ENCODE assay signal across 7 mouse cellular contexts in the genomic region with DNA sequence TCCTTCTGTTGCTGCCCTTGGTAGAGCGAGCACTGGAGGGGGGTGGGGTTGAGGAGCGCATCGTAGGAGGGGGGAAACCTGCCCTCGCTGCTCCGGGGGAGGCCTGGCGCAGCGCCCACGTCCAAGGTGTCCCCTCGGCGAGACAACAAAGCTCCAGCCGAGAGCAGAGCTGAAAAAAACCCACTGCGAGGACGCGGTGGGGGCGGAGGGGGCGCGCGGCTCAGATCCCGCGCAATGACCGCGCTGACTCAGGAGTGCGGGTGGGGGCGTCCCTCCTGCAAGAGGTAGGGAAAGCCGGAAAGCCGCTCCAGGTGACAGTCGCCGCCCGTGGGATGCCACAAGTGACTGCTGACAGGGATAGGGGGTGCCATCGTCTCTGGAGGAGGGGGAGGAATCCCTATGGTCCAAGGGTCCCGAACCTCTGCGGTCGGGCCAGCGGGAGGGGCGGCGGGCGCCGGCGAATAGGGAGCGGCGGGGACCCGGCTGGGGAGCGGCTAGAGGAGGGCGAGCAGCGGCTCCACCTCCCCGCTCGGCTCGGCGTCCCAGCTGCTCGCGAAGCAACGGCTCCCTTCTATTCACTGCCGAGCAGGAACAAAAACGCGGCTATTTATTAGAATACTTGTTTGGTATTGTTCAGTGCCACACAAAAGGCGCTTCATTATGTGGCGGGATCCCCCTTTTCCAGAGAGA. TPM values are rescaled to one million over a fixed set of nuclear protein-coding genes. Genes with fewer than 3 reads are reported as not detected.
DNase-seq lines count a peak whose midpoint lies in the region; ATAC-seq lines count a peak whose summit lies in the region.

No protein-coding gene starts in this region.

- H3K4me1 ChIP-seq in lung, embryonic 15.5 days = peaks cover 29% of the 10 kb centered on the region
- H3K4me1 ChIP-seq in forebrain, embryonic 10.5 days = peaks cover 78% of the 10 kb centered on the region
- H3K4me1 ChIP-seq in intestine, embryonic 16.5 days (ENCODE audit: control insufficient read depth, insufficient read depth, low read length) = peaks cover 14% of the 10 kb centered on the region

- H3K4me2 ChIP-seq in lung, embryonic 15.5 days = peak overlapping the region; percentile 63
- peak overlapping the region; percentile 48 for H3K4me2 ChIP-seq in intestine, embryonic 16.5 days (ENCODE audit: low read depth, low read length)

- H3K27me3 ChIP-seq in lung, embryonic 15.5 days = peaks cover 100% of the 10 kb centered on the region
- H3K27me3 ChIP-seq in forebrain, embryonic 10.5 days (ENCODE audit: poor library complexity, severe bottlenecking) = peaks cover 100% of the 10 kb centered on the region
- H3K27me3 ChIP-seq in intestine, embryonic 16.5 days (replicated peaks; ENCODE audit: control insufficient read depth, insufficient read depth, low read length) = peaks cover 93% of the 10 kb centered on the region

- WGBS in lung, embryonic 15.5 days = under 1% methylated on average over 55 of the region's 57 CpGs
- WGBS in forebrain, embryonic 10.5 days = under 1% methylated on average over 57 of the region's 57 CpGs
- WGBS in intestine, embryonic 16.5 days = under 1% methylated on average over 55 of the region's 57 CpGs

- no peak overlapping the region for H3K27ac ChIP-seq in lung, embryonic 15.5 days
- peak overlapping the region; percentile 88 for H3K27ac ChIP-seq in forebrain, embryonic 10.5 days
- H3K27ac ChIP-seq in intestine, embryonic 16.5 days (ENCODE audit: low read length) = no peak overlapping the region

- H3K4me3 ChIP-seq in lung, embryonic 15.5 days = peak overlapping the region; percentile 35
- peak overlapping the region; percentile 60 for H3K4me3 ChIP-seq in forebrain, embryonic 10.5 days
- peak overlapping the region; percentile 30 for H3K4me3 ChIP-seq in intestine, embryonic 16.5 days (ENCODE audit: low read length)

- no peaks in the 10 kb centered on the region for H3K9me3 ChIP-seq in lung, embryonic 15.5 days
- H3K9me3 ChIP-seq in forebrain, embryonic 10.5 days = no peaks in the 10 kb centered on the region
- H3K9me3 ChIP-seq in intestine, embryonic 16.5 days (ENCODE audit: control insufficient read depth, low read length) = no peaks in the 10 kb centered on the region

- no peak for ATAC-seq in lung, embryonic 15.5 days (ENCODE audit: borderline replicate concordance, extremely low read depth, low FRiP score, low TSS enrichment)
- ATAC-seq in intestine, embryonic 16.5 days = peak; percentile 62

- DNase-seq in lung, postnatal 10 days = no peak
- DNase-seq in forebrain, embryonic 10.5 days (ENCODE audit: extremely low spot score, low spot score) = no peak
- peak; percentile 60 for DNase-seq in retina, embryonic 14.5 days (ENCODE audit: low spot score)
- no peak for DNase-seq in ovary, adult 18-20 months (ENCODE audit: low spot score)
- DNase-seq in thymus, postnatal 36 days = no peak

- H3K9ac ChIP-seq in lung, embryonic 15.5 days = no peak overlapping the region
- H3K9ac ChIP-seq in intestine, embryonic 16.5 days (ENCODE audit: low read depth, low read length) = no peak overlapping the region

- no peaks in the 10 kb centered on the region for H3K36me3 ChIP-seq in lung, embryonic 15.5 days
- no peaks in the 10 kb centered on the region for H3K36me3 ChIP-seq in forebrain, embryonic 10.5 days (replicated peaks)
- no peaks in the 10 kb centered on the region for H3K36me3 ChIP-seq in intestine, embryonic 16.5 days (ENCODE audit: control insufficient read depth, insufficient read depth, low read length)

RNA-seq across cellular contexts. Expression of a gene that starts 10.0 kb away (rescaled TPM):
- polyA plus RNA-seq in lung, embryonic 15.5 days (2015; fragmentation: Nextera tagmentation; extraction: Ambion mirVana) = not detected in 2 replicates
- 4.2 and 4.3 TPM in 2 replicates for polyA plus RNA-seq in forebrain, embryonic 10.5 days (2016; fragmentation: Nextera tagmentation; extraction: Ambion mirVana)
- polyA plus RNA-seq in intestine, embryonic 16.5 days (2015; fragmentation: Nextera tagmentation; extraction: Ambion mirVana) = not detected in 2 replicates
